In the genomic region with DNA sequence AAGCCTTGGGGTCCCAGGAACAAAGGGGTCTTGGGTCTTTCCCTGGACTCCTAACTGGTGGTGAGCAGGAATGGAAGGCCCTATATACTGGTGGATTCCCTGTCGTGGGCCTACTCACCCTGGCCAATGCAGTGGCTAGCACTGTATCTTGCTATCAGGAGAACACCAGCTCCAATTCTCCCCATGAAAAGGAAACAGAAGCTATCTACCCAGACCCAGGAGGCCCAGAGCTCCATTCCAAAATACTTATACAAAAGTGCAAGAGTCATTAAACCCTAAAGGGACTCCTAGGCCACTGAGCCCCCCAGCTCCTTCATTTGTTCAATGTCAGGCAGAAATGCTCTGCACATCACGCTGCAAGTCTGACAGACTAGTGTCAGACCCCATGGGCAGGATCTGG, we compare ENCODE assay signal across 25 mouse cellular contexts. TPM values are rescaled to one million over a fixed set of nuclear protein-coding genes. Genes with fewer than 3 reads are reported as not detected.
DNase-seq lines count a peak whose midpoint lies in the region; ATAC-seq and TF ChIP-seq lines count a peak whose summit lies in the region.
"Had no signal": no experiment of that assay in that cellular context is flagged by ENCODE, and none has a peak within 500 bp of the region (broad histone marks: within the 10 kb centered on the region; RNA-seq: fewer than 3 reads in every experiment).

No protein-coding gene starts in this region.

- ATAC-seq in megakaryocyte, adult 5-6 weeks (ENCODE audit: poor library complexity, severe bottlenecking): no peak
- no peak for ATAC-seq in liver, embryonic 14.5 days (ENCODE audit: insufficient read depth)
- ATAC-seq in neural tube, embryonic 14.5 days (ENCODE audit: low read depth): no peak
- ATAC-seq: activated CD4-positive, CD25-positive, alpha-beta regulatory T cell, adult 4 months; forebrain, embryonic 15.5 days; intestine, embryonic 15.5 days had no signal

- peaks cover 79% of the 10 kb centered on the region for H3K36me3 ChIP-seq in megakaryocyte, embryonic 14.5 days (replicated peaks; ENCODE audit: low read length)
- H3K36me3 ChIP-seq in liver, embryonic 14.5 days (replicated peaks; ENCODE audit: control insufficient read depth, insufficient read depth, low read depth): no peaks in the 10 kb centered on the region
- H3K36me3 ChIP-seq in neural tube, embryonic 14.5 days (ENCODE audit: control insufficient read depth, insufficient read depth, low read length): no peaks in the 10 kb centered on the region; the same call in 1 of the 2 replicates
- H3K36me3 ChIP-seq: embryonic facial prominence, embryonic 10.5 days; forebrain, embryonic 15.5 days; G1E; hindbrain, embryonic 10.5 days; intestine, embryonic 15.5 days had no signal

- H3K4me2 ChIP-seq in liver, embryonic 14.5 days (ENCODE audit: low read depth): no peak overlapping the region
- H3K4me2 ChIP-seq in neural tube, embryonic 14.5 days (ENCODE audit: low read depth, low read length): 0 out of 2 replicates have a peak overlapping the region, but pooled peaks have one; percentile 14
- H3K4me2 ChIP-seq: forebrain, embryonic 15.5 days; heart, embryonic 11.5 days; intestine, embryonic 15.5 days; limb, embryonic 12.5 days had no signal

- no peaks in the 10 kb centered on the region for H3K9me3 ChIP-seq in megakaryocyte, embryonic 14.5 days
- no peaks in the 10 kb centered on the region for H3K9me3 ChIP-seq in liver, embryonic 14.5 days (ENCODE audit: control insufficient read depth, low read length)
- no peaks in the 10 kb centered on the region for H3K9me3 ChIP-seq in neural tube, embryonic 14.5 days (ENCODE audit: control insufficient read depth, low read length)
- H3K9me3 ChIP-seq: embryonic facial prominence, embryonic 10.5 days; forebrain, embryonic 15.5 days; G1E; hindbrain, embryonic 10.5 days; intestine, embryonic 15.5 days; limb, embryonic 12.5 days had no signal

- peak; percentile 56 for TF ChIP-seq EP300 in liver, embryonic 14.5 days (IDR thresholded peaks at IDR 0.05; ENCODE audit: low read depth)

- no peak for TF ChIP-seq CTCF in liver, embryonic 14.5 days (IDR thresholded peaks at IDR 0.05; ENCODE audit: low read depth)

- peak overlapping the region; percentile 93 for H3K4me3 ChIP-seq in megakaryocyte, embryonic 14.5 days (replicated peaks)
- no peak overlapping the region for H3K4me3 ChIP-seq in liver, embryonic 14.5 days (ENCODE audit: insufficient read depth in 1 of 2, low read depth in 2 of 2, low read length in 2 of 2)
- H3K4me3 ChIP-seq in neural tube, embryonic 14.5 days (ENCODE audit: low read depth, low read length): no peak overlapping the region
- H3K4me3 ChIP-seq: embryonic facial prominence, embryonic 10.5 days; forebrain, embryonic 15.5 days; hindbrain, embryonic 10.5 days; intestine, embryonic 15.5 days; limb, embryonic 12.5 days had no signal

- H3K27me3 ChIP-seq in megakaryocyte, embryonic 14.5 days (replicated peaks): peaks cover 15% of the 10 kb centered on the region
- peaks cover 37% of the 10 kb centered on the region for H3K27me3 ChIP-seq in liver, embryonic 14.5 days (ENCODE audit: control insufficient read depth, insufficient read depth, low read length)
- no peaks in the 10 kb centered on the region for H3K27me3 ChIP-seq in neural tube, embryonic 14.5 days (ENCODE audit: control insufficient read depth, insufficient read depth, low read length)
- H3K27me3 ChIP-seq: forebrain, embryonic 15.5 days had no signal

- peak; percentile 24 for DNase-seq in liver
- no peak for DNase-seq in liver, embryonic 14.5 days (ENCODE audit: low read depth in 3 of 3, low spot score in 3 of 3)
- DNase-seq in layer of hippocampus, adult 8-10 months (ENCODE audit: low spot score in 2 of 2): no peak
- no peak for DNase-seq in right cerebral cortex, postnatal 36 days (ENCODE audit: low spot score in 2 of 2)
- DNase-seq: adrenal gland, postnatal 10 days; B cell, adult 2 months; cerebellum, adult 2 months; gastrocnemius, postnatal 10 days; kidney, adult 8-10 months; kidney, postnatal 10 days; lung, adult 18-20 months; lung, postnatal 10 days; thymus, adult 2 months had no signal

- 32% methylated on average over 2 of the region's 2 CpGs for whole genome bisulfite sequencing in liver, embryonic 14.5 days (ENCODE audit: insufficient replicate concordance)
- 85% methylated on average over 2 of the region's 2 CpGs for WGBS in neural tube, embryonic 14.5 days

- peak overlapping the region; percentile 41 for H3K27ac ChIP-seq in liver, embryonic 14.5 days
- no peak overlapping the region for H3K27ac ChIP-seq in neural tube, embryonic 14.5 days (ENCODE audit: low read depth, low read length)
- H3K27ac ChIP-seq: embryonic facial prominence, embryonic 10.5 days; forebrain, embryonic 15.5 days; hindbrain, embryonic 10.5 days; intestine, embryonic 15.5 days; limb, embryonic 12.5 days; stomach, postnatal 0 days had no signal

- H3K9ac ChIP-seq in liver, embryonic 14.5 days (replicated peaks): peak overlapping the region; percentile 20
- H3K9ac ChIP-seq in neural tube, embryonic 14.5 days (replicated peaks; ENCODE audit: low read depth, low read length): no peak overlapping the region
- H3K9ac ChIP-seq: forebrain, embryonic 15.5 days; intestine, embryonic 15.5 days; limb, embryonic 12.5 days had no signal

- peaks cover 96% of the 10 kb centered on the region for H3K4me1 ChIP-seq in megakaryocyte, embryonic 14.5 days
- H3K4me1 ChIP-seq in liver, embryonic 14.5 days (replicated peaks; ENCODE audit: control insufficient read depth in 2 of 2, insufficient read depth in 2 of 2, low read length in 1 of 2): peaks cover 31 to 35% of the 10 kb centered on the region in 2 experiments
- H3K4me1 ChIP-seq in neural tube, embryonic 14.5 days (ENCODE audit: control insufficient read depth, insufficient read depth, low read length): peaks cover 21% of the 10 kb centered on the region

RNA-seq across cellular contexts. Expression of a gene that starts 34.0 kb away (rescaled TPM):
- polyA plus RNA-seq in megakaryocyte, embryonic 14.5 days (2012; ENCODE audit: insufficient read depth, low replicate concordance): 63.1 and 124 TPM in 2 replicates
- 2.1 and 3.0 TPM in 2 replicates for total RNA-seq in megakaryocyte, adult 5-6 weeks (2015)
- total RNA-seq in megakaryocyte, adult 5-6 weeks (2017): 1.7 and 3.6 TPM in 2 replicates
- 1.4 TPM in 2 replicates for polyA plus RNA-seq in liver, embryonic 14.5 days (2012; rRNA removed)
- 2.4 and 3.1 TPM in 2 replicates for polyA plus RNA-seq in liver, embryonic 14.5 days (2014; fragmentation: Nextera tagmentation; extraction: Ambion mirVana)
- polyA plus RNA-seq in neural tube, embryonic 14.5 days (2014; fragmentation: Nextera tagmentation; extraction: Ambion mirVana): 14.5 and 18.3 TPM in 2 replicates
- total RNA-seq in layer of hippocampus, adult 8-10 months (2022): 10 to 100 TPM; 64.1 to 75.4 (median 65.3) TPM
